Mouse (Mus musculus): ENCODE measurements around the gene F8. TPM values are rescaled to one million over a fixed set of nuclear protein-coding genes. Genes with fewer than 3 reads are reported as not detected.

Gene F8
- polyA plus RNA-seq, 2 experiments from 2014 or later, result 0.42 to 0.73 TPM

DNA sequence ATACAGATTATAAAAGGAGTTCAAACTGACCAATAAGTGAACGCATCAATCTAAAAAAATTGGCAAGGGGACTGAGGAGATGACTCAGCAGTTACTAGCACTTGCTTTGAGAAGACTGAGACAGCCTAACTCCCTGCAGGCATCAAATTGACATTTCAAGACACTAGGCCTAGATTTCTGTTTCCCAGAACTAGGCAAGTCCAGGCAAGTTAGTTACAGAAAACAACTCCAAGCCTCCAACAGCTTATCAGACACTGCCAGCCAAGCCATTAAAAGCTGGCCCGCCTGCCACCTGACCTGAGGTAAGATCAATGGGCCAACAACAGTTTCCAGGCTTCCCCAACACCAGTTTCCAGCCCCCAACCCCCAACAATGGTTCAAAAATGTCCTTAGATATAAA is 244.7 kb downstream of the F8 start:
- ATAC-seq, result no peak

DNA sequence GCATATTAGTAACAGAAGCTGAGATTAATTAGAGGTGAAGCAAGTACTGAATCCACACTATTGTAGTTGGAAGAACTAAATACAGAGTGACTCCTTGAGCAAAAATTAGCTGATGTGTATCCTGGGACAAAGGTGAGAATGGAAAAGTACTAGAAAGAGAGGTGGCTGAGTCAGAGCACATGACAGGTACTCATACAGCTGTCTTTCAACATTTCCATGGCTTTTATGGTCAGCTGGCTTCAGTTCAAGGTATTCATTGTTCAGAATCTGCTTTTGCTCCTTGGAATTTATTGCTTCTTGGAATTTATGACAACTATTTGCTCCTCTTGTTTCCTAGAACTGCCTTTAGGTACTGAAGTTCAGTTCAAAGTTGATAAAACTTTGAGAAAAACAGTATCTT is 245.5 kb downstream of the F8 start:
- ATAC-seq, result no peak

DNA sequence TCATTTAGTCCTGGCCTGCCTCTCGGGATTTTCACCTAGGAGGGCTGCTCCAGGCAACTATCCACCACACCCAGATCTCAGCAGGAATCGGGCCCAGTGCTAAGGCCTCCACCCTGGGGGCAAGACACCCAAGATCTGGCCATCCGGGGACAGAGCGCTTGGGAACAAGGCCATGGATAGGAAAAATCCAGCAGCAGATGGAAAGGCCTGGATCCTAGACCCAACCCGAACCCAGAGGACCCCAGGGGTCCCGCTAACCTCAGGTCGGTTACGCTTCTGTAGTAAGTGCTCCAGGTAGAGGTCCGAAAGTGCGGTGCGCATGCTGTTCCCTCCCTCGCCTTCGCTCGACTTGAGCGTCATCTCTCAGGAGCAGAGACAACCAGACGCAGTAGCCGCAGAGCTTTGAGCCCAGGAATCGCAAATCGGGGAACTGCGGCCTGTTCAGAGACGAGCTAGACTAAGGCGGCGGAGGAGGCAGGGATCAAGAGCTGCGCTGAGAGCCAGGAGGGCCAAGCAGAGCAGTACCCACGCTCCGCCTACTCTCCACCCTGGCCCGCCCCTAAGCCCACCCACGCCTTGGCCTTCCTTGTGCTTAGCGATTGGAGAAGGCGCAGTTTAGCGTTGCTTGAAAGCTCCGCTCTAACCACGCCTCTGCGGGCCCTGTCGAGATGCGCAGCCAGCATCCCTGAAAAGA is 251.8 kb downstream of the F8 start, which contains the start of gene Mpp1:
Gene Mpp1 (minus strand): TSS at position 550 of the 694 bp plus-strand sequence.
- peak; percentile 89 for ATAC-seq

DNA sequence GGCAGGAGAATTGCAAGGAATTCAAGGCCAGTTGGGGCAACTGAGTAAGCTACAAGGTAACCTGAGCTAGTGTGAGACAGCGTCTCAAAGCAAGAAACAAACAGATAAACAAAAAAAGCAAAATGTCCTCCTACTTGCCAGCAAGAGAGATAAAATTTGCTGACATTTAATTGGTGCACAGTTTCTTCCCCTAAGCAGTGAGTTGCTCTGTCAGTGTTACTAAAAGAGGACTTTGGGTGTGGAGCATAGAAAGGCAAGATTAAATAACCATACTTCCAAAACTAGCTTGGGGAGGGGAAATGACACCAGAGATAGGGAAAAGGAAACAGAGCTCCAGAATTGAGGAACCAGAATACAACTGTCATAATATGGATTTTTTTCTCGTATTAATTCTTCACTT is 252.9 kb downstream of the F8 start:
- ATAC-seq, result no peak

DNA sequence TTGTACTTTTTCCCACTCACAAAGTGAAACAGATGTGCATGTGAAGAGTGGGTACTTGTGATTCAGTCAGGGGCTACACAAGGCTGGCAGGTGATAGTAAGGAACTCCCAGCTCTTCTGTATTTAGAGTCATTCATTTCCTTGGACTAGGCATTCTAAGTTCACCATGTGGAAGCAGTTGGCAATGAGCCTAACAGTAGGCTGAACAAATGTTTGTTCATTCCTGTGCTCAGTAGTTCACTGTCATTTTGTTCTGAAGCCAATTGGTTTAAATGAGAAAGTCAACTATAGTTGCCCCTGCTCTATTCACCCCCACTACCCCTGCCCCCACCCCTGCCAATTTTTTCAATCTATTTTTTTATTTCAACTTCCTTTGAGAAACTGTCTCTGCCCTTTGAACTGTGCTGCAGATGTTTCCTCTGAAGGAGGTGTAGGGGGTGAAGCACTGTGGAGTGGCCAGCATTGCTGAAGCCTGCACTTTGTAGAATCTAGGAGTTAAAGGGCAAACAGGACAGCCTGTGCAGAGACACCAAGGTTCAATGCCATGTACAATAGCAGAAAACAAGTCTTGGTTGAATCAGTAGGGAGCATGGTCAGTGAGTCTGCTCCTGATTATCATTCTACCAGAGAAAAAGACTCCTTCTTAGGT is 254.0 kb downstream of the F8 start:
- peak; percentile 48 for ATAC-seq

DNA sequence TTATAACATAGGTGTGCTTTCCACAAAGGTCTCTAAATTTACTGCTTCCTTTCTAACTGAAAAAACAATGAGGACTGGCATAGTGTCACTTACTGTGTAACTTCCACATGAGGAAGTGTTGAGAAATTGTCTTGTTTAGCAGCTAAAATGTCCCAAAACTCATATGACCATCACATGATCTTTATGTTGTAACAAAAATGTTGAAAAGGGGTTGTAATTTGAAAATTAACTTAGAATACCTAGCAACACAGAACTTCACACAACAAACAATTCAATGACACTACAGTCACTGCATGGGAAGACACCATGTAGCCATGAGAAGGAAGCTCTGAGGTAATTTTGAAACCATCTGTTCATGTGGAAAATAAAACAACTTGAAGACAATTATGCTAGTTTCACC is 255.5 kb downstream of the F8 start:
- ATAC-seq, result no peak

DNA sequence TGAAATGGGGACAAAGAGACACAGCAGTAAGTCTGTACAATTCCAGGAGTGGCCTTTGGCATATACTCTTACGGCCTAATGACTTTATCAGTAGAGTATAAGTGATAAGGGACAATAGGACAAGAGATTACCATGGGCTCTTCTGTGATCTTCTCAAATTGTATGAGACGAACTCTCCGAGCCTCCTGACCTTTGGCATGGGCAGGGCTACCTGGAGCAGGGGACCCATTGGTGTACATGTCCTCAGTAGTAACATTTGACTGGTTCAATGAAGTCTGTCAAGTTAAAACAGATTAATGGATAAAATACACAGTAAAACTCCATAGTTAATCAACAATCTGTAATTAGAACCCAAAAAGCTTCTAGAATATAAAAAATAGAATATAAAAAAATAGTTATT is 256.8 kb downstream of the F8 start:
- ATAC-seq, result no peak

Other genes starting within 250 kb of the F8 start
- gene Smim9, start 218.8 kb downstream of the F8 start, polyA plus RNA-seq (2017; shearing (Covaris generic)), result not detected
- gene Fundc2, start 216 bp downstream of the F8 start, polyA plus RNA-seq (2017; shearing (Covaris generic)), result 100 to 1,000 TPM in 1 of 2 experiments, 10 to 100 TPM in 1; 54.5 to 131 TPM
- 10 to 100 TPM; 18.4 to 20.1 TPM for gene Cmc4, start 34.0 kb upstream of the F8 start, polyA plus RNA-seq (2017; shearing (Covaris generic))
- gene Mtcp1, start 34.0 kb upstream of the F8 start, polyA plus RNA-seq (2017; shearing (Covaris generic)), result 1 to 10 TPM; 6.9 to 8.5 TPM
- 10 to 100 TPM; 47.7 to 75.2 TPM for gene Brcc3, start 34.0 kb upstream of the F8 start, polyA plus RNA-seq (2017; shearing (Covaris generic))
- 100 to 1,000 TPM in 1 of 2 experiments, 10 to 100 TPM in 1; 98.7 to 111 TPM for gene Vbp1, start 131.7 kb upstream of the F8 start, polyA plus RNA-seq (2017; shearing (Covaris generic))
- 1 to 10 TPM; 1.7 to 1.8 TPM for gene Rab39b, start 195.6 kb upstream of the F8 start, polyA plus RNA-seq (2017; shearing (Covaris generic))

Measured in CD4-positive, CD25-positive, alpha-beta regulatory T cell, adult 4 months (primary cell).